Mouse (Mus musculus): ENCODE measurements around the gene Chd2. TPM values are rescaled to one million over a fixed set of nuclear protein-coding genes. Genes with fewer than 3 reads are reported as not detected.

The Chd2 gene
- polyA plus RNA-seq, 1 experiment, result 5.8 TPM

GRCm38 (mm10) chr7:73536579-73536978 is 5.1 kb downstream of the Chd2 start:
- Histone ChIP-seq H3ac (ENCODE audit: control insufficient read depth, insufficient read length, low read depth) (peak overlapping the region; percentile 34), H3K79me2 (ENCODE audit: control insufficient read depth, insufficient read depth) (peaks cover 98% of the 10 kb centered on the region), H3K36me3 (ENCODE audit: control insufficient read depth, insufficient read depth) (peaks cover 25% of the 10 kb centered on the region), H3K27me3 (ENCODE audit: control insufficient read depth, insufficient read depth, insufficient read length) (no peaks in the 10 kb centered on the region), H3K4me3 (ENCODE audit: insufficient read depth, poor library complexity, severe bottlenecking) (no peak overlapping the region), H3K79me3 (ENCODE audit: low read depth) (peaks cover 89% of the 10 kb centered on the region)
- TF ChIP-seq FOSL1 (IDR thresholded peaks at IDR 0.05; ENCODE audit: insufficient read depth, low read length, poor library complexity, severe bottlenecking) (no peak), MYOG (IDR thresholded peaks at IDR 0.05; ENCODE audit: control insufficient read depth, extremely low read depth, insufficient read length) (no peak), MYOD1 (IDR thresholded peaks at IDR 0.05; ENCODE audit: control insufficient read depth, insufficient read length, low read depth) (no peak), USF1 (IDR thresholded peaks at IDR 0.05; ENCODE audit: low read depth) (no peak)

DNA sequence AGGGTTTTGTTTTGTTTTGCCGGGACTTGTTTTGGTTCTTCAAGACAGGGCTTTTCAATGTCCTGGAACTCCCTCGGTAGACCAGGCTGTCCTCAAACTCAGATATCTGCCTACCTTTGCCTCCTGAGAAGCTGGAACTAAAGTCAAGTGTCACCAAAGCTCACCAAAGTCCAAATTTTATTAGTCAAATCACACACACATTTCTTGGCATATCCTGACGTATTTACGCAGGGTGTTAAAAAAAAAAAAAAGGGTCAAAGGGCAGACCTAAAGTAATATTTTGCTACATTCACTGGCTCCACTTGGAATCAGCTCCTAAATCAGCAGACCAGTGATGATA is 5.8 kb downstream of the Chd2 start:
- H3K79me3 ChIP-seq (ENCODE audit: low read depth), result peaks cover 89% of the 10 kb centered on the region
- TF ChIP-seq MYOD1 (IDR thresholded peaks at IDR 0.05; ENCODE audit: control insufficient read depth, insufficient read length, low read depth), result no peak
- no peak for TF ChIP-seq CEBPB (IDR thresholded peaks at IDR 0.05; ENCODE audit: low read depth)
- no peak for TF ChIP-seq MAX (IDR thresholded peaks at IDR 0.05)
- TF ChIP-seq FOSL1 (IDR thresholded peaks at IDR 0.05; ENCODE audit: insufficient read depth, low read length, poor library complexity, severe bottlenecking), result no peak
- no peak for TF ChIP-seq CTCF (IDR thresholded peaks at IDR 0.05; ENCODE audit: control insufficient read depth, insufficient read depth, insufficient read length)
- TF ChIP-seq MYOG (IDR thresholded peaks at IDR 0.05; ENCODE audit: control insufficient read depth, extremely low read depth, insufficient read length), result no peak
- no peak for TF ChIP-seq USF1 (IDR thresholded peaks at IDR 0.05; ENCODE audit: low read depth)
- H3K36me3 ChIP-seq (ENCODE audit: control insufficient read depth, insufficient read depth), result peaks cover 32% of the 10 kb centered on the region
- no peaks in the 10 kb centered on the region for H3K27me3 ChIP-seq (ENCODE audit: control insufficient read depth, insufficient read depth, insufficient read length)
- peaks cover 98% of the 10 kb centered on the region for H3K79me2 ChIP-seq (ENCODE audit: control insufficient read depth, insufficient read depth)
- H3K4me3 ChIP-seq (ENCODE audit: insufficient read depth, poor library complexity, severe bottlenecking), result no peak overlapping the region
- no peak overlapping the region for H3ac ChIP-seq (ENCODE audit: control insufficient read depth, insufficient read length, low read depth)

DNA sequence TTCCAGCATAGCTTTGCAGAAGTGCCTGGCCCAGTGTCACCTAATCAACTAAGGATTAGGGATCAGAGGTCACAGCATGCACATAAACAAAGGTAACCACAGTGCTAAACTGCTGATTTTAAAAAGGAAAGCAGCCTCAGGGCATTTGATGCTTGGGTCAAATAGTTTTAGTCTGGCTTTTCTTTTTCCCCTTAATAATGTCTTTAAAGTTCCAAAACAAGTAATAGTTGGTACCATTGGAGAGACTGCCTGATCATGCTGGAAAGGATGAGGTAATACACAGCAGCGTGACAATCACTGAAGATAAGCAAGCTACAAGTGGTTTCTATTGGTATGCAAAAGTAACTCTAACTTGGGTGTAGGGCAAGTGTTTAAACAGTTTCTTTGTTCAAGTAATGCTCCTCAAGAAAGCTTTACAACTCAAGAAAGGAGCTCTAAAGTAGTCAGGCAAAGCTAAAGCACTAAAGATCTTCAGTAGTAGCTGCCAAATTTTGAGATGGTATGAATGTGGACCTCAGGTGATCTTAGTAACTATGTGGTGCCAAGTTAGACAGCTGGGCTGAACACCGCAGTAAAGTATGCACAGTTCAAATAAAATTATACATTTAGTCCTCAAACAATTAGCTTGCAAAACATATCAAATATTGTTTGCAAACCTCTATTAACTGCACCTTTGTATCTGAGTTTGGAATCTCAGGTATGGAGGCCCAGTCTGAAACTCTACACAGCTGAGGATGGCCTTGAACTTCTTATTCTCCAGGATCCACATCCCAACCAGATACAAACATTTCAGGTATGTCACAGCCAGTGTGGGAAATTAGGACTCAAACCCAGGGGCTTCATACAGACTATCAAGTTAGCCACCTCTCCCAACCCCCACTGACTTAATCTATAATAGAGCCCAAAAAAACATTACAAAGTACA is 6.4 kb downstream of the Chd2 start:
- H3K36me3 ChIP-seq (ENCODE audit: control insufficient read depth, insufficient read depth), result peaks cover 33% of the 10 kb centered on the region
- no peaks in the 10 kb centered on the region for H3K27me3 ChIP-seq (ENCODE audit: control insufficient read depth, insufficient read depth, insufficient read length)
- no peak overlapping the region for H3ac ChIP-seq (ENCODE audit: control insufficient read depth, insufficient read length, low read depth)
- TF ChIP-seq FOSL1 (IDR thresholded peaks at IDR 0.05; ENCODE audit: insufficient read depth, low read length, poor library complexity, severe bottlenecking) (no peak), CEBPB (IDR thresholded peaks at IDR 0.05; ENCODE audit: low read depth) (no peak), MYOD1 (IDR thresholded peaks at IDR 0.05; ENCODE audit: control insufficient read depth, insufficient read length, low read depth) (no peak), USF1 (IDR thresholded peaks at IDR 0.05; ENCODE audit: low read depth) (no peak), MYOG (IDR thresholded peaks at IDR 0.05; ENCODE audit: control insufficient read depth, extremely low read depth, insufficient read length) (no peak), CTCF (IDR thresholded peaks at IDR 0.05; ENCODE audit: control insufficient read depth, insufficient read depth, insufficient read length) (no peak), MAX (IDR thresholded peaks at IDR 0.05) (no peak)
- no peak overlapping the region for H3K4me3 ChIP-seq (ENCODE audit: insufficient read depth, poor library complexity, severe bottlenecking)
- peaks cover 89% of the 10 kb centered on the region for H3K79me3 ChIP-seq (ENCODE audit: low read depth)
- H3K79me2 ChIP-seq (ENCODE audit: control insufficient read depth, insufficient read depth), result peaks cover 98% of the 10 kb centered on the region

- Histone ChIP-seq H3K4me3 (ENCODE audit: insufficient read depth, poor library complexity, severe bottlenecking) (no peak overlapping the region), H3K79me3 (ENCODE audit: low read depth) (peaks cover 89% of the 10 kb centered on the region), H3K79me2 (ENCODE audit: control insufficient read depth, insufficient read depth) (peaks cover 98% of the 10 kb centered on the region), H3K27me3 (ENCODE audit: control insufficient read depth, insufficient read depth, insufficient read length) (no peaks in the 10 kb centered on the region), H3K36me3 (ENCODE audit: control insufficient read depth, insufficient read depth) (peaks cover 26% of the 10 kb centered on the region), H3ac (ENCODE audit: control insufficient read depth, insufficient read length, low read depth) (peak overlapping the region; percentile 61)
- TF ChIP-seq MYOD1 (IDR thresholded peaks at IDR 0.05; ENCODE audit: control insufficient read depth, insufficient read length, low read depth) (no peak), MYOG (IDR thresholded peaks at IDR 0.05; ENCODE audit: control insufficient read depth, extremely low read depth, insufficient read length) (no peak), CTCF (IDR thresholded peaks at IDR 0.05; ENCODE audit: control insufficient read depth, insufficient read depth, insufficient read length) (no peak), FOSL1 (IDR thresholded peaks at IDR 0.05; ENCODE audit: insufficient read depth, low read length, poor library complexity, severe bottlenecking) (no peak), MAX (IDR thresholded peaks at IDR 0.05) (no peak), CEBPB (IDR thresholded peaks at IDR 0.05; ENCODE audit: low read depth) (no peak), USF1 (IDR thresholded peaks at IDR 0.05; ENCODE audit: low read depth) (no peak)
Observed at GRCm38 (mm10) chr7:73533457-73533856, 8.2 kb downstream of the Chd2 start.

DNA sequence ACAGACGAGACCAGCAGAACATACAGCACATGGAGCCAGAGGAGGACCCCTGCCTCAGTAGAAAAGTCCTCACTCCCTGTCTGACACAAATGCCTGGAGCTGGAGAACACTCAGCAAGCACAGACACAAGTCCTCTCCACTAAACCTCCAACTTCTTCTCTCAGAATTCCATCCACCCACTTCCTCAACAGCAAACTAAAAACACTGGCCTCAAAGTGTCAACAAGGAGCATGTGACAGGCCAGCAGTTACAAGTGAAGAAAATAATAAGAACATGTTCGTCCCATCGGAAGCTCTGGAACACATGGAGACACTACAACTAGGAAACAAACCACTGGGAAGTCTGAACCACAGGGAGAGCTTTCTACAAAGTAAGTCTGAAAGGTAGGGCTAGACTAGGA is 8.7 kb downstream of the Chd2 start:
- H3K4me3 ChIP-seq (ENCODE audit: insufficient read depth, poor library complexity, severe bottlenecking), result no peak overlapping the region
- H3K79me3 ChIP-seq (ENCODE audit: low read depth), result peaks cover 89% of the 10 kb centered on the region
- no peak overlapping the region for H3ac ChIP-seq (ENCODE audit: control insufficient read depth, insufficient read length, low read depth)
- H3K27me3 ChIP-seq (ENCODE audit: control insufficient read depth, insufficient read depth, insufficient read length), result no peaks in the 10 kb centered on the region
- H3K79me2 ChIP-seq (ENCODE audit: control insufficient read depth, insufficient read depth), result peaks cover 98% of the 10 kb centered on the region
- H3K36me3 ChIP-seq (ENCODE audit: control insufficient read depth, insufficient read depth), result peaks cover 27% of the 10 kb centered on the region
- TF ChIP-seq CTCF (IDR thresholded peaks at IDR 0.05; ENCODE audit: control insufficient read depth, insufficient read depth, insufficient read length), result no peak

GRCm38 (mm10) chr7:73532139-73532538 is 9.5 kb downstream of the Chd2 start:
- Histone ChIP-seq H3K27me3 (ENCODE audit: control insufficient read depth, insufficient read depth, insufficient read length) (no peaks in the 10 kb centered on the region), H3K79me2 (ENCODE audit: control insufficient read depth, insufficient read depth) (peaks cover 100% of the 10 kb centered on the region), H3ac (ENCODE audit: control insufficient read depth, insufficient read length, low read depth) (no peak overlapping the region), H3K4me3 (ENCODE audit: insufficient read depth, poor library complexity, severe bottlenecking) (no peak overlapping the region), H3K36me3 (ENCODE audit: control insufficient read depth, insufficient read depth) (peaks cover 29% of the 10 kb centered on the region), H3K79me3 (ENCODE audit: low read depth) (peaks cover 90% of the 10 kb centered on the region)
- no peak for TF ChIP-seq MYOD1 (IDR thresholded peaks at IDR 0.05; ENCODE audit: control insufficient read depth, insufficient read length, low read depth)
- TF ChIP-seq USF1 (IDR thresholded peaks at IDR 0.05; ENCODE audit: low read depth), result no peak
- TF ChIP-seq CTCF (IDR thresholded peaks at IDR 0.05; ENCODE audit: control insufficient read depth, insufficient read depth, insufficient read length), result no peak
- no peak for TF ChIP-seq FOSL1 (IDR thresholded peaks at IDR 0.05; ENCODE audit: insufficient read depth, low read length, poor library complexity, severe bottlenecking)
- TF ChIP-seq MAX (IDR thresholded peaks at IDR 0.05), result no peak
- TF ChIP-seq CEBPB (IDR thresholded peaks at IDR 0.05; ENCODE audit: low read depth), result no peak
- no peak for TF ChIP-seq MYOG (IDR thresholded peaks at IDR 0.05; ENCODE audit: control insufficient read depth, extremely low read depth, insufficient read length)
